Comparison of ENCODE assay signal across 18 mouse cellular contexts in the genomic region with DNA sequence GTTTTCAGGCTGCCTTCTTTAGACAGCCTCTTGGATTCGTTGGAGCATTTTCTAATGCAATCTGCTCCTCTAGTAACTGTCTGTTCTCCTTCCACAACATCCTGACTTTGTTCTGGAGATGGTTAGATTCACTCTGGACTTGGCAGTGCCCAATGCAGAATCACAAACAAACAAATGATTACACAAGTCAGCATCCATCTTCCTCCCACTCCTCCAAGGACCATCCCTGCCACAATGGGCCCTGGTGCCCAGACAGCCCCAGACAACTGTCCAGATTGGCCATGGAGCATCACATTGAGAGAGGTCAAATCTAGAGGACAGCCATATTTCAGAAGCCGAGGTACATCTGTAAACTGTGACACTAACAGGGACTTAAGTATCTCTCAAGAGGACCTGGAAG. TPM values are rescaled to one million over a fixed set of nuclear protein-coding genes. Genes with fewer than 3 reads are reported as not detected.
"Had no signal": no experiment of that assay in that cellular context is flagged by ENCODE, and none has a peak within 500 bp of the region (broad histone marks: within the 10 kb centered on the region; RNA-seq: fewer than 3 reads in every experiment).

No protein-coding gene starts in this region.

RNA-seq across cellular contexts. Expression of gene Gm9732, which starts 2.6 kb away (rescaled TPM):
- total RNA-seq: megakaryocyte, adult 5-6 weeks; megakaryocyte-erythroid progenitor cell, adult 5-6 weeks had no signal
- polyA plus RNA-seq: liver, postnatal 0 days; lung, adult 2 months; lung, embryonic 15.5 days; lung, postnatal 0 days; midbrain, embryonic 10.5 days; midbrain, embryonic 12.5 days; midbrain, embryonic 14.5 days; midbrain, embryonic 16.5 days; neural tube, embryonic 11.5 days; neural tube, embryonic 15.5 days; spleen, adult 2 months; stomach, embryonic 15.5 days; stomach, postnatal 0 days; thymus, adult 2 months had no signal

RNA-seq across cellular contexts. Expression of gene Gm8127, which starts 16.2 kb away (rescaled TPM):
- total RNA-seq: megakaryocyte, adult 5-6 weeks; megakaryocyte-erythroid progenitor cell, adult 5-6 weeks had no signal
- polyA plus RNA-seq: liver, postnatal 0 days; lung, adult 2 months; lung, embryonic 15.5 days; lung, postnatal 0 days; midbrain, embryonic 10.5 days; midbrain, embryonic 12.5 days; midbrain, embryonic 14.5 days; midbrain, embryonic 16.5 days; myocyte; neural tube, embryonic 11.5 days; neural tube, embryonic 13.5 days; neural tube, embryonic 15.5 days; spleen, adult 2 months; stomach, embryonic 15.5 days; stomach, postnatal 0 days; thymus, adult 2 months had no signal

RNA-seq across cellular contexts. Expression of gene Gm8126, which starts 19.0 kb away (rescaled TPM):
- total RNA-seq: megakaryocyte, adult 5-6 weeks; megakaryocyte-erythroid progenitor cell, adult 5-6 weeks had no signal
- polyA plus RNA-seq: liver, postnatal 0 days; lung, adult 2 months; lung, embryonic 15.5 days; lung, postnatal 0 days; midbrain, embryonic 10.5 days; midbrain, embryonic 12.5 days; midbrain, embryonic 14.5 days; midbrain, embryonic 16.5 days; neural tube, embryonic 11.5 days; neural tube, embryonic 13.5 days; neural tube, embryonic 15.5 days; spleen, adult 2 months; stomach, embryonic 15.5 days; stomach, postnatal 0 days had no signal

RNA-seq across cellular contexts. Expression of gene Gm8122, which starts 42.4 kb away (rescaled TPM):
- total RNA-seq: megakaryocyte, adult 5-6 weeks; megakaryocyte-erythroid progenitor cell, adult 5-6 weeks had no signal
- polyA plus RNA-seq: liver, postnatal 0 days; lung, adult 2 months; lung, embryonic 15.5 days; lung, postnatal 0 days; midbrain, embryonic 10.5 days; midbrain, embryonic 12.5 days; midbrain, embryonic 14.5 days; midbrain, embryonic 16.5 days; myocyte; neural tube, embryonic 11.5 days; neural tube, embryonic 13.5 days; neural tube, embryonic 15.5 days; spleen, adult 2 months; stomach, embryonic 15.5 days; stomach, postnatal 0 days; thymus, adult 2 months had no signal
